Mouse (Mus musculus) layer of hippocampus, adult 9-11 months (tissue): ENCODE results near the gene Gm20388.
"Not testable (repeated sequence)": the region's sequence is repeated elsewhere in the genome, so short reads cannot be mapped to it uniquely, and the experiment has no call there.

Source experiments
- DNase-seq: peaks from one replicate; pipeline ENCODE4 v3.0.0; 2022

Gm20388 gene

DNA sequence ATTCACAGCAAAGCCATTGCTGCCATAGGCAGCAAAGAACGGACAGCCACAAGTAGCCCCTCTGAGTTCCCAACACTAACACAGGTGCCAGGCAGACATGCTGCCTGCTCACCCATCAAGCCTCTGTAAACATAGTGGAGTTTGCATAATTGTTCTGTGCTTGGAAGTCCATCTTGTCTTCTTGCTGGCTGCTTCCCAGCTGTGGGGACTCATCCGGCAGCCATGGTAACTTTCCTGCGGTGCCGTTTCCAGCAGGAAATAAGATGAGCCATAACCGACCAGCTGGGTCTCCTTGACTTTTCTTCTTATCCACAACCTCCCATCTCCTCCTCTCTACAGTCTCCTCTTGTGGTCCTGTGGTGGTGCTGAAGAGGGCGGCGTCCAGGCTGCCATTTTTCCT lies 787.8 kb downstream of the Gm20388 start:
- no peak for DNase-seq

GRCm38 (mm10) chr8:120699079-120699478 lies 788.4 kb downstream of the Gm20388 start:
- DNase-seq: no peak

- no peak for DNase-seq
These were observed 788.9 kb downstream of the Gm20388 start for GRCm38 (mm10) chr8:120699565-120699964.

GRCm38 (mm10) chr8:120700053-120700452 lies 789.4 kb downstream of the Gm20388 start:
- DNase-seq: no peak

DNA sequence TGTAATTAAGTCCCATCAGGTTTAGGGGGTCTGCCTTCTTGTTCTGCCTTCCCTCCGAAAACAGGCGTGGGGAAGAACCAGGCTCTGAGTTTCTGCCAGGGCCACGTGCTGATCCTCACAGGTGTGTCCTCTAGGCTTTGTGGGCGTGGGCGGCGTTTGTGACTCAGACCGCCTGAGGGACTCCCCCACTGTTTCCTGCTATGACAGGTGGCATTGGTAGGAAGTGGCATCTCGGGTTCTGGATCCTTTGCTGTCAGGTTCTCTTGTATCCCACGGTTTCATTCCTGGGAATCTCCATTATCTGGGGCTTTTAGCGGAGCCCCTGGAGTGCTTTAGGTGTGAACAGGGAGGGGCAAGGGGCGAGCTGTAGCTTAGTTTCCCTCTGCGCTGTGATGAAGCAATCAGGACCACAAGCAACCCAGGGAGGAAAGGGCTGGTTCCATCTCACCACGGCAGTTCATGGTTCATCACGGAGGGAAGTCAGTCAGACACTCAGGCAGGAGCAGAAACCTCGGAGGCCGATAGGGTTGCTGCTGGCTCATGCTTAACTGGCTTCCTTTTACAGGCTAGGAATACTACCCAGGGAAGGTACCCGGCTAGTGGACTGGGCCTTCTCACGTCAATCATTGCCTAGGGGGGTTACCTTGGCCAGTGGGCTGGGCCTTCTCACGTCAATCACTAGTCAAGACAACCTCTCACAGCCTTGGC lies 791.3 kb downstream of the Gm20388 start:
- DNase-seq: peak; percentile 69

- no peak for DNase-seq
These were observed 793.6 kb downstream of the Gm20388 start for GRCm38 (mm10) chr8:120704203-120704602.

DNA sequence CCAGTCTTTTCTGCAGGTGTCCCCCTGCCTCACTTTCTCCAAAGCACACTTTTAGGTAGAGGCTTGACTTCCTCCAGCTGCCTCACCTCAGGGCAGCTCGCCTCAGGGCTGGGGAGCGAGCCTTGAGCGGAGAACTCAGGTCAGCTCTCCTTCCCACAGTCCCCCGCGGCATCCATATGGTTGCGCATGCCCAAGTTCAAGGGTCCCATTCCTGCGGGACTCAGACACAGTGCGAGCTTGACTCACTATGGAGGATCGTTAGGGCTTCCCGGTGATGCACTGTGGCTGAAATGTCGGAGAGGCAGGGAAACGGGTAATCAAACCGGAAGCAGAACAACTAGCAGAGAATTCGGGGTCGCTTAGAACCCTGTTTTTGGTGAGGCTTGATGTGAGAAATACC lies 794.5 kb downstream of the Gm20388 start:
- DNase-seq: no peak

GRCm38 (mm10) chr8:120706193-120706592 lies 795.6 kb downstream of the Gm20388 start:
- DNase-seq: no peak

DNA sequence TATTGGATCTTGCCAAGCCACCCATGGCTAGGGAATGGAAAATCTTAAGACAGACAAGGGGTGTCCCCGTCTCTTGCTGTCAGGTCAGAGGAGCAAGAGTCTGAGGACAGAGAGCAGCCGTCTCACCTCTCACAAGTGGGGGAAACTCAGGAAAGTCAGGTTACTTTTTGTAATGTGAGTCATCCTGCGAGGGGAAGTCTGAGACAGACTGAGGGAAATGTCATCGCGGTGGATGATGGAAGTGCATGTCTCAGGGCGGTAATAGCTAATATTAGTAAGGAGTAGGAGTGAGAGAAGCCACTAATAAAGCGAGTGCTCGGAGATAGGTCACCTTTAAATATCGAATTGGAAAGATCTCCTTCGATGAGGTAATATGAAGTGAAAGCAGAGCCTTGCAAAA lies 798.5 kb downstream of the Gm20388 start:
- DNase-seq: no peak

- DNase-seq: no peak
These were observed 804.6 kb downstream of the Gm20388 start for GRCm38 (mm10) chr8:120715200-120715599.

DNA sequence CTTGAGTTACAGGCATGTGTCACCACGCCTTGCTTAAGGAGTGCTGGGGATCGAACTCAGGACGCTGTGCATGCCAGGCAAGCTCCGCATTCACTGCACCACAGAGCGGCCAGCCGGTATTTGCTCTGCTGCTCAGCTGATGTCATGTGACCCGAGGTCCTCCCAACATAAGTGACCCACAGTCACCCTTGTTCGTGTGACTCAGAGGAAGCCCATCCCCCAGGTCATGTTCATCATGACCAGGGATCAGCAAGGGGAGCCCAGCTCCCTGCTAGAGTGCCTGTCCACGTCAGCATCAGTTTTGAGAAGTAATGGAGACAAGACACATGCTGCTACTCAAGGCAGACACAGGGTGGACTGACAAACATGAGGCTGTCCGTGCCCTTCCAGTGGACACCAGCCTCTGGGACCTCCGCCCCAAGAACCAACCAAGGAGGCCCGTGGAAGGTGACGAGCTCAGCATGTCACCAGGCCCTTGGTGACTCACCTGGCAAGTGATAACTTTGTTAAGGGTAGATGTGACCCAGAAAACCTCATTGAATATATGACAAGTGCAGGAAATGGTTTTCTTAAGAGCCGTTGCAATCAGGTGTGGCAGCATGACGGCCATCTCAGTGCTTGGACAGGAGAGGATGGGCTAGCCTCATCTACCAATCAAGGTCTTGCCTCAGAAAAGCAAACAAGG lies 805.5 kb downstream of the Gm20388 start:
- DNase-seq: no peak

GRCm38 (mm10) chr8:120719586-120720236 lies 809.1 kb downstream of the Gm20388 start:
- DNase-seq: no peak

GRCm38 (mm10) chr8:120723025-120723424 lies 812.4 kb downstream of the Gm20388 start:
- DNase-seq: no peak

- not testable (repeated sequence) for DNase-seq
These were observed 813.5 kb downstream of the Gm20388 start for GRCm38 (mm10) chr8:120724096-120724495.

DNA sequence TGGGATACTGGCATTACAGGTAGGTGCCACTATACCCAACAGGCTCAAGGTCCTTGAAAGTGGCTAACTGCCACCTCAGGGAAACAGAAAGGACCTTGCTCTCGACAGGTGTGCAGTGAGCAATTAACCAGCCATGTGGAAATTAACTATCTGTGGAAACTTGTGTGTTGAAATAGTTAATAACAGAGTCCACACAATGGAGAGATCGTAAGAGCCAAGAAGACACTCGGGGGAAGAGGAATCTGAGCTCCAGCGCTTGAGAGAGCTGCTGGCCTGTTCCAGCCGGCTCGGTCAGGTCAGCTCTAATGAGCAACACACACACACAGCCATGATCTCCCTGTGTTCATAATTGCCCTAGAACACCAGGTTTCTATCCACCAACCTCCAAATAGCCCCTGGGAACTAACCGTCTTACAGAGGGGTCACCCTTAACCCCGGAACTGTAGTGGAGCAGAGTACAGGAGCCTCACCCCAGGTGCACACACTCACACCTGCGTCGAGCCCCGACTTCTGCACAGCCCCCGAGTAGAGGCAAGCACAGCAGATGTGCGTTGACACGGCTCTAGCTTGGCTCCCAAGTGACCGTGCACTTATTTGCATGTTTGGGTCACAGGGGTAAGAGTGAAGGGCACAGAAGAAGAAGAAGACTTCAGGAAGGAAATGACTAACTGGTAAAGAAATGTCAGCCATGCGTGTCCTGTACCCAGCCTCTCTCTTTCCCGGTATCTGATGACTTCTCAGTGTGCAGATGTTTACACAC lies 814.4 kb downstream of the Gm20388 start:
- no peak for DNase-seq

DNA sequence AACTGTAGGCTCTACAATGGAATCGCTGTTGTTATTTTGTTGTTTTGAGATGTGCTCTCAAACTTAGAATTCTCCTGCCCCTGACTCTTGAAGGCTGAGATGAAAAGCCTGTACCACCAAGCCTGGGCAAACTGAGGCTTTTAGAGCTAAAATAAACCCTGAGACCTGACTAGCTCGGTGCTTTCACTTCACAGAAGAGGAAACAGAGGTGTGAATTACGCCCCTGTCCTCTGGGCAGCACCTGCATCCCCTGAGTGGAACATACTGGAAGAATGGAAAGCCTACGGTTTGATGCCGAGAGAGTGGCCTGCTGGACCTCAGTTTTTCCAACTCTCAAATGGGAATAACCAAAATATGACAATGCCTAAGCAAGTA lies 814.9 kb downstream of the Gm20388 start:
- DNase-seq: no peak

- DNase-seq: no peak
These were observed 815.4 kb downstream of the Gm20388 start for GRCm38 (mm10) chr8:120726051-120726450.

DNA sequence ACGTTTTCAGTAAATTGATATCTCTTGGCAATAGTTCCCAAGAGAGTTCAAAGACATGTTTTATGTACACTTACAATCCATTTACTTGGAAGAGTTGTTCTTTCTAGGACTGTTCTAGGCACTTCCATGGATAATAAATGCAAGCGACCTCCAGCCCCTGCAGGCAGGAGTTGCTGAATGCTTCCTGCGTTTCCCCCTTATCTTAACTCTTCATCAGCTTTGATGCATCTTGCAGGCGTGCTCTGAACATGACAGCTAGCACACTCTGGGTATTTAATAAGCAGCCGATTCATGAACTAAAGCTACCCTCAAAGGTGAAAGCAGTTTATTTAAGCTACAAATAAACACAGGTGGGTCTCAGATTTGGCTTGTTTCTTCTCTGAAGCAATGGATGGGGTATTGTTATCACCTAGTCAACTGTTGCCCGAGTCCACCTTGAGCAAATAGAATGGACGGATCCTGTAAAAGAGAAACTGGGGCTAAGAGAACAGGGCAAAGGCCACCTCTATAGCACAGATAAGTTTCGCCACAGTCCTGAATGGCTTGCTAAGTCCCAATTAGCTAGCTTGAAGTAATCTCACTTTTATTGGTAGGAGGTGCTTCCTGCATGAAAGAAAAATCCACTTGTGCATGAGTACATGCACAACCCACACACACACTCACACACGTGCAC lies 818.0 kb downstream of the Gm20388 start:
- no peak for DNase-seq

GRCm38 (mm10) chr8:120731582-120731981 lies 820.9 kb downstream of the Gm20388 start:
- DNase-seq: no peak

DNA sequence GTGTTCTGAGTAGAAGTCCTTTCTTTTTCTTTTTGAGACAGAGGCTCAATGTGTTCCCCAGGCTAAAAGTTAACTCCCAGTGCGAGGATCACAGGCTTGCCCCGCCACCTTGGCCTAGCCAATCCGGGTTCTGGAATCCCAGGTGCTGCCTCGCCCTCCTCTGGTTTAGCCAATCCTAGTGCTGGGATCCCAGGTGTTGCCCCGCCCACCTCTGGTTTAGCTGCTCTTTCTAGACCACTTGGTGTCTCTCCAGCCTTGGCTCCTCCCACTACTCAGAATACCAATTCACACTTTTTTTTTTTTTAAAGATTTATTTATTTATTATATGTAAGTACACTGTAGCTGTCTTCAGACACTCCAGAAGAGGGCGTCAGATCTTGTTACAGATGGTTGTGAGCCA lies 821.4 kb downstream of the Gm20388 start:
- no peak for DNase-seq

- peak; percentile 81 for DNase-seq
These were observed 825.3 kb downstream of the Gm20388 start, which contains the start of gene Irf8 for GRCm38 (mm10) chr8:120735770-120736481. TSS of gene Irf8 (plus strand) at chr8:120736358.

DNA sequence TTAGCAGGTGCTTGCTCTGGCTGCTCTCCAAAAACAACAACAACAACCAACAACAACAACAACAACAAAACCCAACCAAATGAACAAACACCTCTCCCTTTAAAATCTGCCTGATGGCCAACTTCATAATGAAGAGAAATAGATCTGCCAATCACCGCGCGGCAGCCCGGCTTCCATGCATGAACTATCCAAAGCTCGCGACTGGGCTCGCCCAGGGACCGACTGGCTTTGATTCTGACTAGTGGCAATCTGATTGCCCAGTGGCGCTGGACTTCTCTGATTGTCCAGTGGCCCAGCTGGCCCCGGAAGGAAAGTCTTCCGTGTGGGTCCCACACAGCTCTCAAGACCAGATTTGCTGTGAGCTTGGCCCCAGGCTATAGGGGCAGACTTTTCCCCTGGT lies 825.8 kb downstream of the Gm20388 start:
- DNase-seq: no peak
